Mouse (Mus musculus): ENCODE measurements at regions not wholly inside any gene's neighbourhood (a gene's known extent, or its start where the extent isn't known, plus 50 kb on each side); places are given as distances from the start of the nearest gene placed in this dataset.

DNA sequence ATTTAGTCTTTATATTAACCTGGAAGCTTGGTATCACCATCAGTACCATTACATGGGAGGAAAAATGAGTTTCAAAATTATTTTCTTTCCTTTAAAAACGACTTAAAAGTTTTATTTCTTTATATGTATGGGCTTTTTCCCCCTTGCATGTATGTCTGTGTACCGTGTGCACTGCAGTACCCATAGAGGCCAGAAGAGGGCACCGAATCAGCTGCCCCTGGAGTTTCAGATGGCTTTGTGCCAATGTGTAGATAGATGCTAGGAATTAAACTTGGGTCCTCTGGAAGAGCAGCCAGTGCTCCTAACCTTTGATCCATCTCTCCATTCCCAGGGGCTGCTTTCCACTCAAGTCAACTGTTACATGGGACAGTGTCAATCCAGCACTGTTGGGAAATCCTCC is 79.9 kb upstream of the Zfp64 start:
- TF ChIP-seq GATA2 (IDR thresholded peaks at IDR 0.05; ENCODE audit: borderline replicate concordance, low read depth, low read length) (no peak), CTCF (IDR thresholded peaks at IDR 0.05; ENCODE audit: low read depth, low read length) (0 out of 2 replicates have a peak, but pooled peaks have one; percentile 10), TAL1 (conservative IDR thresholded peaks at IDR 0.05; ENCODE audit: low read depth, low read length) (no peak), GATA1 (IDR thresholded peaks at IDR 0.05; ENCODE audit: borderline replicate concordance, low read length) (no peak), POLR2AphosphoS5 (IDR thresholded peaks at IDR 0.05; ENCODE audit: insufficient replicate concordance, low read depth, low read length) (no peak)
- no peaks in the 10 kb centered on the region for H3K4me1 ChIP-seq (ENCODE audit: insufficient read depth, low read depth, low read length)
- no peaks in the 10 kb centered on the region for H3K27me3 ChIP-seq (ENCODE audit: insufficient read depth, low read length)
- ATAC-seq (ENCODE audit: extremely low read depth, insufficient number of reproducible peaks, low FRiP score, poor library complexity, severe bottlenecking) (no peak), DNase-seq (ENCODE audit: low spot score) (no peak)
- peaks cover 68% of the 10 kb centered on the region for H3K9me3 ChIP-seq (replicated peaks)
- no peaks in the 10 kb centered on the region for H3K36me3 ChIP-seq (replicated peaks)
- H3K4me3 ChIP-seq (ENCODE audit: low read depth, low read length), result no peak overlapping the region

GRCm38 (mm10) chr2:169033997-169034396 is 78.6 kb upstream of the Zfp64 start:
- H3K9me3 ChIP-seq (replicated peaks), result peaks cover 73% of the 10 kb centered on the region
- H3K4me1 ChIP-seq (ENCODE audit: insufficient read depth, low read depth, low read length), result no peaks in the 10 kb centered on the region
- ATAC-seq (ENCODE audit: extremely low read depth, insufficient number of reproducible peaks, low FRiP score, poor library complexity, severe bottlenecking) (no peak), DNase-seq (ENCODE audit: low spot score) (no peak)
- no peaks in the 10 kb centered on the region for H3K36me3 ChIP-seq (replicated peaks)
- H3K27me3 ChIP-seq (ENCODE audit: insufficient read depth, low read length), result no peaks in the 10 kb centered on the region
- no peak for TF ChIP-seq POLR2AphosphoS5 (IDR thresholded peaks at IDR 0.05; ENCODE audit: insufficient replicate concordance, low read depth, low read length)
- TF ChIP-seq GATA1 (IDR thresholded peaks at IDR 0.05; ENCODE audit: borderline replicate concordance, low read length), result no peak
- no peak for TF ChIP-seq TAL1 (conservative IDR thresholded peaks at IDR 0.05; ENCODE audit: low read depth, low read length)
- TF ChIP-seq CTCF (IDR thresholded peaks at IDR 0.05; ENCODE audit: low read depth, low read length), result no peak
- no peak for TF ChIP-seq GATA2 (IDR thresholded peaks at IDR 0.05; ENCODE audit: borderline replicate concordance, low read depth, low read length)
- H3K4me3 ChIP-seq (ENCODE audit: low read depth, low read length), result no peak overlapping the region

- Histone ChIP-seq H3K4me3 (ENCODE audit: low read depth, low read length) (no peak overlapping the region), H3K9me3 (replicated peaks) (peaks cover 74% of the 10 kb centered on the region), H3K27me3 (ENCODE audit: insufficient read depth, low read length) (no peaks in the 10 kb centered on the region), H3K4me1 (ENCODE audit: insufficient read depth, low read depth, low read length) (no peaks in the 10 kb centered on the region), H3K36me3 (replicated peaks) (no peaks in the 10 kb centered on the region)
- ATAC-seq (ENCODE audit: extremely low read depth, insufficient number of reproducible peaks, low FRiP score, poor library complexity, severe bottlenecking), result no peak
- no peak for DNase-seq (ENCODE audit: low spot score)
- TF ChIP-seq POLR2AphosphoS5 (IDR thresholded peaks at IDR 0.05; ENCODE audit: insufficient replicate concordance, low read depth, low read length) (no peak), GATA2 (IDR thresholded peaks at IDR 0.05; ENCODE audit: borderline replicate concordance, low read depth, low read length) (no peak), CTCF (IDR thresholded peaks at IDR 0.05; ENCODE audit: low read depth, low read length) (no peak), TAL1 (conservative IDR thresholded peaks at IDR 0.05; ENCODE audit: low read depth, low read length) (no peak), GATA1 (IDR thresholded peaks at IDR 0.05; ENCODE audit: borderline replicate concordance, low read length) (no peak)
Observed at GRCm38 (mm10) chr2:169033181-169033580, 77.8 kb upstream of the Zfp64 start.

DNA sequence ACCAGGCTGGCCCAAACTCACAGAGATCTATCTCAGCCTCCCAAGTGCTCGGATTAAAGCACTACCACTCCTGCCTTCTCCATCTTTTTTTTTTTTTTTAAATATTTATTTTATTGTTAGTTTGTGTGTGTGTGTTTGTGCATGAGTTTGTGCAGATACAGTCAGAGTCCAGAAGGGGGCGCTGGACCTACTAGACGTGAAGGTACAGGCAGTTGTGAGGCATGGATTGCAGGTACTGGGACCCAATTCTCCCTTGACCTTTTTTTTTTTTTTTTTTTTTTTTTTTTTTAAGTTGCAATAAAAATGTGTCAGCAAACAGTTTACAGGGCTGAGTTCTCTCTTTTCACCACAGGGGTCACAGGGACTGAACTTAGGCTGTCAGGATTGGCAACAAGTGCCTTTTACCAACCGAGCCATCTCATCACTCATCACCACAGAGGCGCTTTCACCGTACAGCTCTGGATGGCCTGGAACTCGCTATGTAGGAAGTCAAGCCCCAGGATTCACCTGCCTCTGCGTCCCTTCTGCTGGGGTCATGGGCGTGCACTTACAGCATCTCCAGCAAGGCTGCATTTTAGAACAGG is 73.2 kb upstream of the Zfp64 start:
- no peak for ATAC-seq (ENCODE audit: extremely low read depth, insufficient number of reproducible peaks, low FRiP score, poor library complexity, severe bottlenecking)
- H3K27me3 ChIP-seq (ENCODE audit: insufficient read depth, low read length), result no peaks in the 10 kb centered on the region
- H3K9me3 ChIP-seq (replicated peaks), result peaks cover 65% of the 10 kb centered on the region

DNA sequence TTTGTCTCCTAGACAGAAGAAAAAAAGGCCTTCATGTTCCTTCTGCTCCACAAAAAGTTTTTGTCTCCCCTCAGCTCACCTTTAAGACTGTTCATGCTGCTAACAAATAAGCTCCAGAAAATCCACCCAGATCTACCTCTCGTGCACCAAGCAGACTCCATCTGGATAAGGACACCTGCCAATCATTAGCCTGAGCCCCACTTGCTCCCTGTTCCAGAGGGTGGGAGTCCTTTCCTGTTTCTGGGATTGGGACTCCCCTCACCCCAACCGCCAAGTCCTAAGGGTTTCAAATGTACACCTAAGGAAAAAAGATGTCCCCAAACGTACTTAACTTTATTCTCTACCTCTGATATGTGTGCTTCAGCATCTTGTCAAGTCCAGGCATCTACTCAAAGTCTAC is 63.6 kb upstream of the Zfp64 start:
- no peak for DNase-seq (ENCODE audit: low spot score)
- no peak overlapping the region for H3K4me3 ChIP-seq (ENCODE audit: low read depth, low read length)
- H3K4me1 ChIP-seq (ENCODE audit: insufficient read depth, low read depth, low read length), result no peaks in the 10 kb centered on the region
- TF ChIP-seq GATA2 (IDR thresholded peaks at IDR 0.05; ENCODE audit: borderline replicate concordance, low read depth, low read length) (no peak), POLR2AphosphoS5 (IDR thresholded peaks at IDR 0.05; ENCODE audit: insufficient replicate concordance, low read depth, low read length) (no peak), CTCF (IDR thresholded peaks at IDR 0.05; ENCODE audit: low read depth, low read length) (no peak), TAL1 (conservative IDR thresholded peaks at IDR 0.05; ENCODE audit: low read depth, low read length) (no peak)
- no peaks in the 10 kb centered on the region for H3K36me3 ChIP-seq (replicated peaks)
- H3K27me3 ChIP-seq (ENCODE audit: insufficient read depth, low read length), result no peaks in the 10 kb centered on the region
- H3K9me3 ChIP-seq (replicated peaks), result peaks cover 60% of the 10 kb centered on the region
- no peak for ATAC-seq (ENCODE audit: extremely low read depth, insufficient number of reproducible peaks, low FRiP score, poor library complexity, severe bottlenecking)

More for the DNA sequence above, 73.2 kb upstream of the Zfp64 start:
- Histone ChIP-seq H3K4me3 (ENCODE audit: low read depth, low read length) (no peak overlapping the region), H3K4me1 (ENCODE audit: insufficient read depth, low read depth, low read length) (no peaks in the 10 kb centered on the region), H3K36me3 (replicated peaks) (no peaks in the 10 kb centered on the region)
- DNase-seq (ENCODE audit: low spot score), result no peak
- TF ChIP-seq POLR2AphosphoS5 (IDR thresholded peaks at IDR 0.05; ENCODE audit: insufficient replicate concordance, low read depth, low read length), result no peak
- no peak for TF ChIP-seq CTCF (IDR thresholded peaks at IDR 0.05; ENCODE audit: low read depth, low read length)
- no peak for TF ChIP-seq GATA1 (IDR thresholded peaks at IDR 0.05; ENCODE audit: borderline replicate concordance, low read length)
- TF ChIP-seq GATA2 (IDR thresholded peaks at IDR 0.05; ENCODE audit: borderline replicate concordance, low read depth, low read length), result no peak
- TF ChIP-seq TAL1 (conservative IDR thresholded peaks at IDR 0.05; ENCODE audit: low read depth, low read length), result no peak

GRCm38 (mm10) chr2:169010271-169010670 is 54.9 kb upstream of the Zfp64 start:
- TF ChIP-seq GATA1 (IDR thresholded peaks at IDR 0.05; ENCODE audit: borderline replicate concordance, low read length) (no peak), TAL1 (conservative IDR thresholded peaks at IDR 0.05; ENCODE audit: low read depth, low read length) (no peak), GATA2 (IDR thresholded peaks at IDR 0.05; ENCODE audit: borderline replicate concordance, low read depth, low read length) (no peak), CTCF (IDR thresholded peaks at IDR 0.05; ENCODE audit: low read depth, low read length) (no peak), POLR2AphosphoS5 (IDR thresholded peaks at IDR 0.05; ENCODE audit: insufficient replicate concordance, low read depth, low read length) (no peak)
- DNase-seq (ENCODE audit: low spot score), result no peak
- H3K36me3 ChIP-seq (replicated peaks), result no peaks in the 10 kb centered on the region
- peaks cover 61% of the 10 kb centered on the region for H3K9me3 ChIP-seq (replicated peaks)
- H3K4me3 ChIP-seq (ENCODE audit: low read depth, low read length), result no peak overlapping the region
- H3K27me3 ChIP-seq (ENCODE audit: insufficient read depth, low read length), result no peaks in the 10 kb centered on the region
- no peak for ATAC-seq (ENCODE audit: extremely low read depth, insufficient number of reproducible peaks, low FRiP score, poor library complexity, severe bottlenecking)
- no peaks in the 10 kb centered on the region for H3K4me1 ChIP-seq (ENCODE audit: insufficient read depth, low read depth, low read length)
